ENCODE assay signal across 8 mouse cellular contexts in the genomic region with DNA sequence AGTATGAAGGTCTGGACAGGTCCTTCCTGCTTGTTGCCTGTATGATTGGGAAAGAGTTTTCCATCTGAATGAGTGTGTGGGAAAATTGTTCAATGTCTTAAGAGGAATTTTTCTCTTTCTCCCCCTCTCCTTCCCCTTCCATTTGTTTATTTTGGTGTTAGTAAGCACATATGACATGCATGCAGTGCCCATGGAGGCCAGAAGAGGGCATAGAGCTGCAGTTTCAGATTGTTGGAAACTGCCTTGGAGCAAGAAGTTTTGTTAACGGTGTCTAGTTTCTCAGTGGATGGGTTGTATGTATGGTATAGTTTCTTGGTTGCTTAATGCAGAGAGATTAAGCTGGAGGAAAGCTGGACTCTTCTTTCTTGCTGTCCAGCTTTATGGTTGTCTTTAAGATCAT.
A peak's percentile ranks its signal among the peaks of the same experiment; 100 is the strongest.
DNase-seq lines count a peak whose midpoint lies in the region; ATAC-seq and TF ChIP-seq lines count a peak whose summit lies in the region.

No protein-coding gene starts in this region.

- no peaks in the 10 kb centered on the region for H3K27me3 ChIP-seq in forebrain, embryonic 14.5 days (replicated peaks; ENCODE audit: control insufficient read depth, insufficient read depth, low read length)
- H3K27me3 ChIP-seq in forebrain, embryonic 16.5 days (replicated peaks; ENCODE audit: control insufficient read depth, insufficient read depth, low read length) = no peaks in the 10 kb centered on the region

- H3K27ac ChIP-seq in forebrain, embryonic 14.5 days (ENCODE audit: low read depth, low read length) = no peak overlapping the region
- H3K27ac ChIP-seq in forebrain, embryonic 16.5 days (ENCODE audit: low read length) = no peak overlapping the region
- H3K27ac ChIP-seq in cortical plate, adult 2 months (ENCODE audit: insufficient read depth, low read length) = no peak overlapping the region

- no peak overlapping the region for H3K4me2 ChIP-seq in forebrain, embryonic 14.5 days (ENCODE audit: low read length)
- no peak overlapping the region for H3K4me2 ChIP-seq in forebrain, embryonic 16.5 days (ENCODE audit: low read length)

- H3K9me3 ChIP-seq in forebrain, embryonic 14.5 days (replicated peaks; ENCODE audit: control insufficient read depth, low read length) = no peaks in the 10 kb centered on the region
- no peaks in the 10 kb centered on the region for H3K9me3 ChIP-seq in forebrain, embryonic 16.5 days (ENCODE audit: control insufficient read depth, low read length)

- DNase-seq in forebrain, embryonic 14.5 days (ENCODE audit: low spot score) = peak; percentile 67
- DNase-seq in right cerebral cortex, adult 2 months (ENCODE audit: low spot score in 2 of 2) = peak; percentile 33 to 55
- no peak for DNase-seq in right cerebral cortex, postnatal 36 days (ENCODE audit: low spot score in 2 of 2)
- DNase-seq in kidney, postnatal 10 days = peak; percentile 77
- DNase-seq in thymus, postnatal 4 days = peak; percentile 82

- TF ChIP-seq CTCF in cortical plate, adult 2 months (IDR thresholded peaks at IDR 0.05; ENCODE audit: extremely low read depth, insufficient read depth, low read length) = peak; percentile 65

- no peaks in the 10 kb centered on the region for H3K36me3 ChIP-seq in forebrain, embryonic 14.5 days (ENCODE audit: control insufficient read depth, insufficient read depth, low read length)
- no peaks in the 10 kb centered on the region for H3K36me3 ChIP-seq in forebrain, embryonic 16.5 days (ENCODE audit: control insufficient read depth, insufficient read depth)

- ATAC-seq in forebrain, embryonic 14.5 days = no peak
- no peak for ATAC-seq in forebrain, embryonic 16.5 days
- peak; percentile 59 for ATAC-seq in megakaryocyte, adult 5-6 weeks (ENCODE audit: poor library complexity, severe bottlenecking)

- no peak overlapping the region for H3K9ac ChIP-seq in forebrain, embryonic 14.5 days (ENCODE audit: low read length)
- no peak overlapping the region for H3K9ac ChIP-seq in forebrain, embryonic 16.5 days (replicated peaks; ENCODE audit: low read depth, low read length)

- H3K4me1 ChIP-seq in forebrain, embryonic 14.5 days (ENCODE audit: control insufficient read depth, insufficient read depth, low read length) = no peaks in the 10 kb centered on the region
- H3K4me1 ChIP-seq in forebrain, embryonic 16.5 days (replicated peaks; ENCODE audit: control insufficient read depth, insufficient read depth, low read length) = 0 out of 2 replicates have a peak, but pooled peaks cover 1% of the 10 kb centered on the region
- H3K4me1 ChIP-seq in cortical plate, adult 2 months (ENCODE audit: control insufficient read depth, insufficient read depth, low read length) = peaks cover 3% of the 10 kb centered on the region; the same call in 1 of the 2 replicates

- TF ChIP-seq POLR2A in cortical plate, adult 2 months (IDR thresholded peaks at IDR 0.05; ENCODE audit: extremely low read depth, insufficient read depth, low read length) = no peak

- WGBS in forebrain, embryonic 14.5 days = 33% methylated on average over 1 of the region's 1 CpGs
- WGBS in forebrain, embryonic 16.5 days = 25% methylated on average over 1 of the region's 1 CpGs

- no peak overlapping the region for H3K4me3 ChIP-seq in forebrain, embryonic 14.5 days (ENCODE audit: low read depth, low read length)
- no peak overlapping the region for H3K4me3 ChIP-seq in forebrain, embryonic 16.5 days (replicated peaks; ENCODE audit: low read length)
- no peak overlapping the region for H3K4me3 ChIP-seq in cortical plate, adult 2 months (ENCODE audit: insufficient read depth, low read length)

Comparison
In these comparisons a context has a peak if more than half of its experiments do, and no peak if none do; other contexts are left out.
1. DNase-seq: peak in forebrain, embryonic 14.5 days (single experiment), right cerebral cortex, adult 2 months (2 of 2), kidney, postnatal 10 days (single experiment) and thymus, postnatal 4 days (single experiment); none in right cerebral cortex, postnatal 36 days (0 of 2).